Mouse (Mus musculus): Measurements from ENCODE around the gene Ccna2.
A peak's percentile ranks its signal among the peaks of the same experiment; 100 is the strongest.
"Not testable (repeated sequence)": the region's sequence is repeated elsewhere in the genome, so short reads cannot be mapped to it uniquely, and the experiment has no call there.

The Ccna2 gene

GRCm38 (mm10) chr3:36571827-36572378 lies at the start of gene Ccna2:
TSS of gene Ccna2 (minus strand) at chr3:36572150.
- DNase-seq (ENCODE audit: low spot score in 2 of 2), result peak; percentile 98

GRCm38 (mm10) chr3:36618181-36618580 lies 46.2 kb upstream of the Ccna2 start:
- no peak for DNase-seq (ENCODE audit: low spot score in 2 of 2)

- DNase-seq (ENCODE audit: low spot score in 2 of 2), result no peak
These were observed 41.9 kb upstream of the Ccna2 start for GRCm38 (mm10) chr3:36613908-36614255.

- DNase-seq (ENCODE audit: low spot score in 2 of 2), result peak; percentile 79 to 81
These were observed 41.4 kb upstream of the Ccna2 start, which contains the start of gene Bbs7 for GRCm38 (mm10) chr3:36613202-36613907. TSS of gene Bbs7 (minus strand) at chr3:36613477.

GRCm38 (mm10) chr3:36612687-36613086 lies 40.7 kb upstream of the Ccna2 start:
- no peak for DNase-seq (ENCODE audit: low spot score in 2 of 2)

- DNase-seq (ENCODE audit: low spot score in 2 of 2), result no peak
These were observed 34.2 kb upstream of the Ccna2 start for GRCm38 (mm10) chr3:36605894-36606783.

GRCm38 (mm10) chr3:36599773-36600172 lies 27.8 kb upstream of the Ccna2 start:
- not testable (repeated sequence) for DNase-seq (ENCODE audit: low spot score in 2 of 2)

DNA sequence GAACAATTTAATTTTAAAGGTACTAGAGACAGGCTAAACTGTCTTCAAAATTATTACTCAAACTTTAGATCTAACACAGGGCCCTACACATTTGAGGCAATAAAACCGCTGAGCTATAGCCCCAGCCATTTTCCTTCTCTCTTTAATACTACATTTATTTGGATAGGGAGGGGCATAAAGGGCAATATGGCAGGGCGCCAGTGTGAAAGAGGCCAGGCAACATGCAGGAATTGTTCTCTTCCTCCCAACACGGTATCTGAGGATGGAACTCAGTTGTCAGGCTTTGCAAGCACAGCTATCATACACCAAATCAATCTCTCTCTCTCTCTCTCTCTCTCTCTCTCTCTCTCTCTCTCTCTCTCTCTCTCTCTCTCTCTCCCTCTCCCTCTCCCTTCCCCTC lies 26.9 kb upstream of the Ccna2 start:
- DNase-seq (ENCODE audit: low spot score in 2 of 2), result no peak

DNA sequence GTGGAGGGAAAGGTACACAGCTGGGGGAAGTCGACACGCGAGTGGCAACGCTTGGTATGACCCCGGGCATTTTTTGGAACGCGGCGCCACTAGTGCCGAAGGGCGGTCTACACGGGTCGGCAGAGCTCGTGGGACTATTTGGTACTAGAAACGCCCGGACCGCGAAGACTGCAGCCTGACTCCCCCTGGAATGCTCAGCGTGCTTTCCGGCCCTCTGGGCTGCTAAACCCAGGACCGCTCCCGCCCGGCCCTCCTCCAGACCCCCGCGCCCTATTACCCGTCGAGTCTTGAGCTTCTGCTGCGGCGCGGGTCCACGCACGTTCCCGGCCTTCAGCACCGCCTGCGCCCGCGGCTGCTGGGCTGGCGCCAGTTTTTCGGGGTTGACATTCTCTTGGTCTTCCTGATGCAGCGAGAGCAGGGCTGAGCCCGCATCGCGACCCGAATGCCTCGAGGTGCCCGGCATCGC lies 556 bp downstream of the Ccna2 start:
- no peak for DNase-seq (ENCODE audit: low spot score in 2 of 2)

GRCm38 (mm10) chr3:36569836-36570235 lies 2.1 kb downstream of the Ccna2 start:
- DNase-seq (ENCODE audit: low spot score in 2 of 2), result peak in 1 of 2 experiments; percentile 19

GRCm38 (mm10) chr3:36563666-36564065 lies 8.3 kb downstream of the Ccna2 start:
- DNase-seq (ENCODE audit: low spot score in 2 of 2), result no peak

- DNase-seq (ENCODE audit: low spot score in 2 of 2), result peak in 1 of 2 experiments; percentile 9
These were observed 12.3 kb downstream of the Ccna2 start for GRCm38 (mm10) chr3:36559606-36560005.

- no peak for DNase-seq (ENCODE audit: low spot score in 2 of 2)
These were observed 14.3 kb downstream of the Ccna2 start for GRCm38 (mm10) chr3:36557601-36558000.

GRCm38 (mm10) chr3:36552406-36553047 lies 19.4 kb downstream of the Ccna2 start, which contains the start of gene Exosc9:
TSS of gene Exosc9 (plus strand) at chr3:36552606.
- DNase-seq (ENCODE audit: low spot score in 2 of 2), result peak; percentile 89

DNA sequence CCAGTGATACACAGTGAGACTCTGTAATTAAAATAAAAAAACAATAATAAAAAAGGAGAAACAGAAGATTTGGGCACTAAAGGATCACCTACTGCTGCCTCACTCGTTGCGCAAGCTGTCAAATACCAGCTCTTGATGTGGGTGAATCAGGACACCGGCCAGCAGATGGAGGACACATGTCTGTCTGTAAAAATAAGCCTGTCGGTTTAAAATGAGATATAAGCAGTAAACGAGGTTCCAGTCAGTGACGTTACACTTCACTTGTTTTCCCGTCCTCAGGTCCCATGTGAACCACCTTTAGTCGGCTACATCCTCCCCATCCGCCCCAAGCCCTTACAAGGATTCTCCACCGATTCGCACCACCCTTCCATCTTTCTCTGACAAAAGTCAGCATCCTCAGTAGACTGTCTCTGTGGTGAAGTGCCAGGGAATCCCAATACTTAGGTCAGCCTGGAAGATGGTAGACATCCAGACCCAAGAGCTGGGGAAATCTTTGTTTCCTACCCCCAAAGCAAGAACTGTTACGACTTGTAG lies 20.0 kb downstream of the Ccna2 start:
- no peak for DNase-seq (ENCODE audit: low spot score in 2 of 2)

- no peak for DNase-seq (ENCODE audit: low spot score in 2 of 2)
These were observed 20.6 kb downstream of the Ccna2 start for GRCm38 (mm10) chr3:36551343-36551742.

GRCm38 (mm10) chr3:36544961-36545360 lies 27.0 kb downstream of the Ccna2 start:
- no peak for DNase-seq (ENCODE audit: low spot score in 2 of 2)

DNA sequence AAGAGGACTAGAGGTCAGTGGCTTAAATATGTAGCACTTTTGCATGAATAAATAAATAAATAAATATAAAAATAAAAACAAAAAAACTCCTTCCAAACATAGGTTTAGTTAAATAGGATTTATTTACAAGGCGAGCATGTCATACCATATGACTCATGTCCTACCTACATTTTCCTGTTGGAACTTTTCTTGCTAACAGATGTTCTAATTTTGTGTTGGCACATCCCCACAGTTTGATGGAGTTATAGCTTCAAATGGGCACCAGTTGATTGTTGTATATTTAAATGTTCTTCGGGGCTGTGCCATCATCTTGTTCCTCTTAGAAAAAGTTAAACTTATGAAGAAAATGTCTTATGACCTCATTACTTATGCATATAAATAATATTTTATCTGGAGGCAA lies 30.6 kb downstream of the Ccna2 start:
- DNase-seq (ENCODE audit: low spot score in 2 of 2), result no peak

DNA sequence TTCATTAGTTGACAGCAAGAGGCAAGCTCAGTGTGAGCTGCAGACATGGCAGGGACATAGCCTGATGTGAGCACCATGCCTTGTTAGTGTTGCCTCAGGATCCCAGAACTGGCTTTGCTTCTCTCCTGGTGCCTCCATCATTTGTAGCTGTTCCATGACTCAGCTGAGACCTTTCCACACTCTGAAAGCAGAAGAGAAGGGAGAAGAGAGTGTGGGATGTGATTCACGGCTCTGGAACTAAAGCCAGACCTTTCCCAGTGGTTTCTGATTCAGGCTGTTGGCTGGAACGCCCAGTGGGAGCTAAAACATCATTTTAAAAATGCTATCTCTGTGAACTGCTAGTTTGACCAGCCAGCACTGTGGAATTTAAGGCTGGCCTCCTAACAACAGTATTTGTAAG lies 31.2 kb downstream of the Ccna2 start:
- no peak for DNase-seq (ENCODE audit: low spot score in 2 of 2)

GRCm38 (mm10) chr3:36537701-36538470 lies 34.1 kb downstream of the Ccna2 start:
- DNase-seq (ENCODE audit: low spot score in 2 of 2), result no peak

- no peak for DNase-seq (ENCODE audit: low spot score in 2 of 2)
These were observed 35.9 kb downstream of the Ccna2 start for GRCm38 (mm10) chr3:36536041-36536440.

Measured in spleen, postnatal 36 days (tissue).